Mouse (Mus musculus) ES-E14 (cell line): Measurements from ENCODE around the gene Zfp618. TPM values are rescaled to one million over a fixed set of nuclear protein-coding genes. Genes with fewer than 3 reads are reported as not detected.

Source experiments
- DNase-seq: peaks from one replicate; pipeline ENCODE4 v3.0.0-alpha.2; 2013; ENCODE audit warnings: low read depth, low spot score
- H3K27ac ChIP-seq: 2 replicates; pipeline ENCODE4 v1.5.1; 2012; ENCODE audit warnings: low read depth, mild to moderate bottlenecking, low read length, moderate library complexity, mixed read lengths; ENCODE audit not compliant: poor library complexity, insufficient read depth, severe bottlenecking
- H3K36me3 ChIP-seq: 2 replicates; pipeline ENCODE4 v1.6.1; 2012; ENCODE audit warnings: mild to moderate bottlenecking, low read length, moderate library complexity, mixed read lengths; ENCODE audit not compliant: control insufficient read depth, poor library complexity, insufficient read depth, severe bottlenecking
- H3K4me1 ChIP-seq, 2 experiments: fragments of 150-350 bp in 1 of 2; sonication (generic) in 1 of 2; 2 replicates each; pipeline ENCODE4 v1.6.1; 2012; ENCODE audit warnings: low read length in 2 of 2, mild to moderate bottlenecking in 1 of 2, mixed read lengths in 1 of 2; ENCODE audit not compliant: control insufficient read depth in 2 of 2, insufficient read depth in 2 of 2, poor library complexity in 1 of 2
- H3K4me3 ChIP-seq, 2 experiments: fragments of 150-350 bp in 1 of 2; sonication (generic) in 1 of 2; 2 replicates each; pipeline ENCODE4 v1.5.1; 2012; ENCODE audit warnings: low read length in 2 of 2, low read depth in 1 of 2, mild to moderate bottlenecking in 1 of 2, mixed read lengths in 1 of 2; ENCODE audit not compliant: insufficient read depth in 1 of 2, poor library complexity in 1 of 2, severe bottlenecking in 1 of 2
- H3K9ac ChIP-seq: 2 replicates; pipeline ENCODE4 v1.6.1; 2012; ENCODE audit warnings: low read depth, mild to moderate bottlenecking, low read length, mixed read lengths; ENCODE audit not compliant: poor library complexity, insufficient read depth, severe bottlenecking
- H3K9me3 ChIP-seq: fragments of 150-350 bp; sonication (generic); 2 replicates; pipeline ENCODE4 v1.6.1; 2012; ENCODE audit warnings: low read depth, mild to moderate bottlenecking, low read length; ENCODE audit not compliant: control insufficient read depth, insufficient read depth
- CHD2 ChIP-seq: IDR thresholded peaks from 2 replicates; pipeline ENCODE4 v1.6.1; 2014; ENCODE audit warnings: mild to moderate bottlenecking, low read depth, low read length, inconsistent platforms
- HCFC1 ChIP-seq: IDR thresholded peaks from 2 replicates; pipeline ENCODE4 v1.6.1; 2012; ENCODE audit warnings: low read length, inconsistent platforms, borderline replicate concordance; ENCODE audit not compliant: insufficient read depth
- MAFK ChIP-seq: IDR thresholded peaks from 2 replicates; pipeline ENCODE4 v1.6.1; 2014; ENCODE audit warnings: mild to moderate bottlenecking, low read depth, low read length, inconsistent platforms; ENCODE audit not compliant: insufficient read depth
- ZC3H11A ChIP-seq: IDR thresholded peaks from 2 replicates; pipeline ENCODE4 v1.6.1; 2012; ENCODE audit warnings: low read depth, mild to moderate bottlenecking, inconsistent platforms, low read length, borderline replicate concordance
- ZNF384 ChIP-seq: IDR thresholded peaks from 2 replicates; pipeline ENCODE4 v1.6.1; 2012; ENCODE audit warnings: low read depth, low read length, inconsistent platforms
- in situ Hi-C, 2 experiments: fragments of 600-800 bp; cut with MboI; formaldehyde crosslinking; loops; one replicate each; pipeline ENCODE4 v1.15.1; 2025; ENCODE audit warnings: low sequenced_read_pairs in 2 of 2, inconsistent platforms in 1 of 2; ENCODE audit not compliant: unreplicated experiment in 2 of 2
- total RNA-seq: library from RNA; depleted of rRNA; stranded (reverse); fragments of 300-350 nt; gene quantifications from 2 replicates; pipeline ENCODE4 v1.2.3, GENCODE M21; 2012

Zfp618 gene
- total RNA-seq, 1 experiment, result 3.3 TPM

- no peak for TF ChIP-seq MAFK
- no peak for TF ChIP-seq ZC3H11A
- TF ChIP-seq CHD2, result no peak
- TF ChIP-seq ZNF384, result no peak
- no peak for TF ChIP-seq HCFC1
- Histone ChIP-seq H3K4me1 (peaks cover 0 to 6% of the 10 kb centered on the region in 2 experiments; a peak in 1 of 4 replicates), H3K4me3 (no peak overlapping the region), H3K9me3 (no peaks in the 10 kb centered on the region), H3K9ac (no peak overlapping the region), H3K36me3 (no peaks in the 10 kb centered on the region), H3K27ac (no peak overlapping the region)
- DNase-seq, result no peak
- in situ Hi-C loops, result no loop called here
These were observed 92.2 kb downstream of the Zfp618 start for GRCm38 (mm10) chr4:63057581-63057980.

GRCm38 (mm10) chr4:63058686-63059085, 93.3 kb downstream of the Zfp618 start:
- H3K4me1 ChIP-seq, result peaks cover 0 to 4% of the 10 kb centered on the region in 2 experiments; a peak in 1 of 4 replicates
- no peak overlapping the region for H3K9ac ChIP-seq
- no peaks in the 10 kb centered on the region for H3K36me3 ChIP-seq
- H3K27ac ChIP-seq, result no peak overlapping the region
- no peak for DNase-seq
- in situ Hi-C loops, result no loop called here
- no peaks in the 10 kb centered on the region for H3K9me3 ChIP-seq
- H3K4me3 ChIP-seq, result no peak overlapping the region
- no peak for TF ChIP-seq HCFC1
- no peak for TF ChIP-seq MAFK
- TF ChIP-seq ZNF384, result no peak
- TF ChIP-seq ZC3H11A, result no peak
- no peak for TF ChIP-seq CHD2

GRCm38 (mm10) chr4:63060358-63060757, 95.0 kb downstream of the Zfp618 start:
- H3K27ac ChIP-seq, result no peak overlapping the region
- no peaks in the 10 kb centered on the region for H3K9me3 ChIP-seq
- in situ Hi-C loops, result no loop called here
- TF ChIP-seq CHD2 (no peak), HCFC1 (no peak), MAFK (no peak), ZC3H11A (no peak), ZNF384 (no peak)
- H3K36me3 ChIP-seq, result no peaks in the 10 kb centered on the region
- no peak overlapping the region for H3K4me3 ChIP-seq
- peaks cover 0 to 4% of the 10 kb centered on the region in 2 experiments; a peak in 1 of 4 replicates for H3K4me1 ChIP-seq
- H3K9ac ChIP-seq, result no peak overlapping the region
- DNase-seq, result no peak

GRCm38 (mm10) chr4:63061411-63061810, 96.0 kb downstream of the Zfp618 start:
- H3K4me1 ChIP-seq, result peaks cover 0 to 3% of the 10 kb centered on the region in 2 experiments; a peak in 1 of 4 replicates
- H3K4me3 ChIP-seq, result no peak overlapping the region
- no peaks in the 10 kb centered on the region for H3K9me3 ChIP-seq
- in situ Hi-C loops, result no loop called here
- TF ChIP-seq ZNF384 (no peak), HCFC1 (no peak), ZC3H11A (no peak), CHD2 (no peak), MAFK (no peak)
- DNase-seq, result no peak
- no peaks in the 10 kb centered on the region for H3K36me3 ChIP-seq
- H3K9ac ChIP-seq, result no peak overlapping the region
- H3K27ac ChIP-seq, result no peak overlapping the region

- Histone ChIP-seq H3K36me3 (no peaks in the 10 kb centered on the region), H3K4me1 (no peaks in the 10 kb centered on the region), H3K27ac (no peak overlapping the region), H3K9me3 (no peaks in the 10 kb centered on the region), H3K9ac (no peak overlapping the region), H3K4me3 (no peak overlapping the region)
- DNase-seq, result no peak
- TF ChIP-seq HCFC1 (no peak), ZC3H11A (no peak), ZNF384 (no peak), MAFK (no peak), CHD2 (no peak)
- in situ Hi-C loops, result no loop called here
These were observed 98.0 kb downstream of the Zfp618 start for GRCm38 (mm10) chr4:63063360-63063759.
